Mouse (Mus musculus): ENCODE measurements around the gene Vegfb. TPM values are rescaled to one million over a fixed set of nuclear protein-coding genes. Genes with fewer than 3 reads are reported as not detected.
A peak's percentile ranks its signal among the peaks of the same experiment; 100 is the strongest.

The Vegfb gene
- polyA plus RNA-seq, 1 experiment from 2014 or later = 23.2 TPM

DNA sequence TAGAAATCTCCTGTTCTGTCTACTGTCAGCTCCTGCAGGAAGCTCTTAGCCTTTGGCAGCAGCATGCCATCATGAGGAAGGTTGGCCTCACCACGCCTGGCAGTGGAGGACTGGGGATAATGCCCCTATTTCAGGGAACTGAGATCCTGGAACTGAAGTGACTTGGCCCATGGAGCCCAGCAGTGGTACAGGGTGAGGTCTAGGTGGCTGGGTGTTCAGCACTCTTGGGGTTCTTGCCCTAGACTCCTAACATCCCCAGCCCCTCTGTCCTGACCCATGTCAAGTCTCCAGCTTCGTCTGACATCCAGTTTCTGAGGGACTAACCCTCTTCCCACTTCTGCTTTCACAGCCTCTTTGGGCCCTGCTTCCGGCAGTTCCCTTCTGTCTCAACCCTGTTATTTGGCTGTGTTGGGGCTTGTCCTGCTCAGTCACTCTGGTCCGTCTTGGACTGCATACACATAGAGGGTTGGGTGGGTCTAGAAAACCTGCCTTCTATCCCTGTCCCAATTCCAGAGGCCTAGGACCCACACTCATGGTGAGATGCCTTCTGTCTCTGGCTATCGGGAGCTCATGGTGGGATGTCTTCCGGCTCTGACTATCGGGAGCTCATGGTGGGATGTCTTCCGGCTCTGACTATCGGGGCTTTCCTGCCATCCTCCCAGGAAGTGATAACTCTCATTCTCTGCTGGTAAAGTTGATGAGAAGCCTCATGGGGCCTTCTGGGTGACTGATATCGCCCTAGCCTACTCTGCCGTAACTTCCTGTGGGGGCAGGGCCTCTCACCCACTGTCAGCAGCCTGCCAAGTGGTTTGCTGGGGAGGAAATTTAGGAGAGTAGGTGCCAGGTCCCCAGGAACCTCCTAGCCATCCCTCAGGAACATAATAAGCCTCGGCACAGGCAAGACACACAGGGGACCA, 30.3 kb upstream of the Vegfb start:
- H3K27ac ChIP-seq (ENCODE audit: low read depth, low read length) = peak overlapping the region; percentile 15; the same call in 1 of the 2 replicates
- no peak overlapping the region for H3K9ac ChIP-seq (ENCODE audit: low read depth, low read length)
- TF ChIP-seq CTCF (IDR thresholded peaks at IDR 0.05; ENCODE audit: low read depth) = no peak
- H3K4me2 ChIP-seq (replicated peaks; ENCODE audit: low read depth) = peak overlapping the region; percentile 17; the same call in 1 of the 2 replicates
- no peak overlapping the region for H3K4me3 ChIP-seq (ENCODE audit: low read depth, low read length)
- no peak for ATAC-seq
- no peaks in the 10 kb centered on the region for H3K4me1 ChIP-seq (replicated peaks; ENCODE audit: control insufficient read depth, insufficient read depth, low read length)
- no peaks in the 10 kb centered on the region for H3K9me3 ChIP-seq (ENCODE audit: control insufficient read depth)
- peaks cover 32% of the 10 kb centered on the region for H3K36me3 ChIP-seq (ENCODE audit: control insufficient read depth, insufficient read depth)
- 77% methylated on average over 12 of the region's 12 CpGs for WGBS
- H3K27me3 ChIP-seq (replicated peaks; ENCODE audit: control insufficient read depth, insufficient read depth, low read length) = no peaks in the 10 kb centered on the region

DNA sequence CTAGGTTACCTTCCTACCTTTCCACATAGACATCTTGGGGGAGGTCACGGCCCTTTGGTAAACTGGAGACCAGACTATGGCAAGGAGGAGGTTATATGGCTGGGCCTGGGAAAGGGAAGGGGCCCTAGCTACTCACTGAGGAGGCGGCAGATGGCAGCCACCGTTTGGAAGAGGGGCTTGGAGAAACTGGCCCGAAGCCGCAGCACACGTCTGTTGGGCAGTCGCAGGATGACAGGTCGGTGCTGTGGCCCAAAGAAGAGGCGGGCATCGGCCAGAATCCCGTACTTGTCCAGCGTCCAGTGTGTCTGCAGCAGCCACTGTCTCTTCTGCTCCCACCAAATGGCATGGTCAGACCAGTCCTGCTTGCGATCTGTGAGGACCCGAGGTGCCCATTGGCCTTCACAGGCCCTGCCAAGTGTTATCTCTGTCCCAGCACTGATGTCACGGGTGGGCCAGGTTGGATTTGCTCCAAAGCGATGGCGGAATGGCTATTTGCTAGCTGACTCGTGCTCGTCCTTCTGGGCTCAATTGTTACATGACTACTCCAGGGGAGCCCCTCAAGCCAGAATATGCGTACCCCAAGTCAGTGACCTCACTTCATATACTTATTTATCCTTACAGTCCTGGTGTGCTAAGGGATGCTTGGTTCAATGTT, 27.2 kb upstream of the Vegfb start:
- Histone ChIP-seq H3K36me3 (ENCODE audit: control insufficient read depth, insufficient read depth) (0 out of 2 replicates have a peak, but pooled peaks cover 8% of the 10 kb centered on the region), H3K27ac (ENCODE audit: low read depth, low read length) (no peak overlapping the region), H3K9ac (ENCODE audit: low read depth, low read length) (no peak overlapping the region), H3K9me3 (ENCODE audit: control insufficient read depth) (no peaks in the 10 kb centered on the region), H3K27me3 (replicated peaks; ENCODE audit: control insufficient read depth, insufficient read depth, low read length) (no peaks in the 10 kb centered on the region), H3K4me3 (ENCODE audit: low read depth, low read length) (no peak overlapping the region), H3K4me1 (replicated peaks; ENCODE audit: control insufficient read depth, insufficient read depth, low read length) (no peaks in the 10 kb centered on the region), H3K4me2 (replicated peaks; ENCODE audit: low read depth) (no peak overlapping the region)
- 91% methylated on average over 20 of the region's 20 CpGs for WGBS
- TF ChIP-seq CTCF (IDR thresholded peaks at IDR 0.05; ENCODE audit: low read depth) = no peak
- ATAC-seq = no peak

DNA sequence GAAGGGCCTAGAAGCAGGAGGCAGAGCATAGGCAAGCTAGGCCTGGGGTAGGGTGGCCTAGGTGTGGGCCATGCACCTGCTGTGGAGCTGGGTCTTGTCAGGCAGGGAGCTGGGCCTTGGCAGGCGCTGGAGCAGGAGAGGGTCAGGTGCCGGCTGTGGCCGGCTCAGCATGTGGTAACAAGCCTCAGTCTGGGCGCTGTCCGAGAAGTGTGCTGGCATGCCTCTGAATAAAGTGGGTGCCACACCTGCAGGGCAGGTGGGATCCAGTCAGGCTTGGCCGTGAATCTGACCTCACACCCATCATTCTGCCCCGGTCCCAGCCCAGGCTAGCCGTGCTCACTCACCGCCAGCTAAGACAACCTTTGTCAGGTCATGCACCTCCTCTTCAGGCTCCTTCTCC, 26.5 kb upstream of the Vegfb start:
- no peak for ATAC-seq
- 89% methylated on average over 9 of the region's 9 CpGs for WGBS
- TF ChIP-seq CTCF (IDR thresholded peaks at IDR 0.05; ENCODE audit: low read depth) = no peak

DNA sequence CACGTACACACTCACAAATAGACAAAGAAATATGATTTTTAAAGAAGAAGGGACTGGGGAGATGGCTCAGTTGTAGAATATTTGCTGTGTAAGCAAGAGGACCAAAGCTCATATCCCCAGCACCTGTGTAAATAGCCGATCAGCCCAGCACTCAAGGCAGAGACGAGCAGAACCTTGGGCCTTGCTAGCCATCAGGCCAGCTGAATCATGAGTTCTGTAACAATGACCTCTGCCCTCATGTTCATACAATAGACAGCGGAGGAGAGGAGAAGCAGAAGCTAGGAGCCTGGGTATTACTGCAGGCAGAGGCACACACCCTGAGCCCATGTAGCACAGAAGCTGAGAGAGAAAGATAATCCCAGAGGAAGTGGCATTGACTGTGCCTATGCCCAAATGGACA, 25.0 kb upstream of the Vegfb start:
- H3K4me2 ChIP-seq (replicated peaks; ENCODE audit: low read depth) = no peak overlapping the region
- 0 out of 2 replicates have a peak, but pooled peaks have one; percentile 44 for ATAC-seq
- no peaks in the 10 kb centered on the region for H3K9me3 ChIP-seq (ENCODE audit: control insufficient read depth)
- TF ChIP-seq CTCF (IDR thresholded peaks at IDR 0.05; ENCODE audit: low read depth) = no peak
- no peaks in the 10 kb centered on the region for H3K27me3 ChIP-seq (replicated peaks; ENCODE audit: control insufficient read depth, insufficient read depth, low read length)
- H3K27ac ChIP-seq (ENCODE audit: low read depth, low read length) = no peak overlapping the region
- no peaks in the 10 kb centered on the region for H3K4me1 ChIP-seq (replicated peaks; ENCODE audit: control insufficient read depth, insufficient read depth, low read length)
- no peak overlapping the region for H3K9ac ChIP-seq (ENCODE audit: low read depth, low read length)
- no peak overlapping the region for H3K4me3 ChIP-seq (ENCODE audit: low read depth, low read length)
- 0 out of 2 replicates have a peak, but pooled peaks cover 8% of the 10 kb centered on the region for H3K36me3 ChIP-seq (ENCODE audit: control insufficient read depth, insufficient read depth)
- WGBS = 48% methylated on average over 4 of the region's 4 CpGs

More for the DNA sequence above, 26.5 kb upstream of the Vegfb start:
- no peak overlapping the region for H3K9ac ChIP-seq (ENCODE audit: low read depth, low read length)
- no peaks in the 10 kb centered on the region for H3K27me3 ChIP-seq (replicated peaks; ENCODE audit: control insufficient read depth, insufficient read depth, low read length)
- H3K4me1 ChIP-seq (replicated peaks; ENCODE audit: control insufficient read depth, insufficient read depth, low read length) = no peaks in the 10 kb centered on the region
- H3K9me3 ChIP-seq (ENCODE audit: control insufficient read depth) = no peaks in the 10 kb centered on the region
- H3K4me3 ChIP-seq (ENCODE audit: low read depth, low read length) = no peak overlapping the region
- no peak overlapping the region for H3K4me2 ChIP-seq (replicated peaks; ENCODE audit: low read depth)
- H3K36me3 ChIP-seq (ENCODE audit: control insufficient read depth, insufficient read depth) = 0 out of 2 replicates have a peak, but pooled peaks cover 8% of the 10 kb centered on the region
- no peak overlapping the region for H3K27ac ChIP-seq (ENCODE audit: low read depth, low read length)

DNA sequence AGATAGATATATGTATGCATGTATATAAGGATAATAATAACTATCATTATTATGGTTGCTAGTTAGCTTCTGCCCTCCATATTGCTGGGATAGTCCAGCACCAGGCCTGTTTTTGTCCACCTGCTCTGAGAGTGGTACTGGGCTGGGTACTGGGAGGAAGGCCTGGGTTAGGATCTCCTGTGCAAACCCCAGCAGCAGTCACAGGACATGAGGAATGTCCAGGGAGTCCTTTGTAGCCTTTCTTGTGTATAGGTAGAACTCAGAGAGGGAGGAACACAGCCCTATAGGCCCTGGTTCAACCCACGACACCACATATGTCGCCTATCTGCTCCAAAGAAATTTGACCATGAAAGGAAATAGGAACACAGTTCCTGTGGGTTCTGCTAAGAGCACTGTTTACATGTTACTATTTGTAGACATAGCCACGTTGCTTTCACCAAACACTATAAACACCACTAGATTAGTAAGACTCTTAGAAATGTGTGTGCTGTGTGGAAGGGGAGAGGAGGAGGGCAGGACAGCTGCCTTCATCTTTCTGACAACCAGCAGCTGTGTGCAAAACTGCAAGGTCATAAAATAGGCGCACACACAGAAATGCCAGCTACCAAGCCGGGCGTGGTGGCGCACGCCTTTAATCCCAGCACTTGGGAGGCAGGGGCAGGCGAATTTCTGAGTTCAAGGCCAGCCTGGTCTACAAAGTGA, 19.6 kb upstream of the Vegfb start:
- H3K4me1 ChIP-seq (replicated peaks; ENCODE audit: control insufficient read depth, insufficient read depth, low read length) = no peaks in the 10 kb centered on the region
- 61% methylated on average over 9 of the region's 9 CpGs for WGBS
- ATAC-seq = no peak; the same call in 1 of the 2 replicates

More for the DNA sequence above, 19.6 kb upstream of the Vegfb start:
- Histone ChIP-seq H3K27ac (ENCODE audit: low read depth, low read length) (peak overlapping the region; percentile 46; the same call in 1 of the 2 replicates), H3K9ac (ENCODE audit: low read depth, low read length) (no peak overlapping the region), H3K4me2 (replicated peaks; ENCODE audit: low read depth) (no peak overlapping the region), H3K4me3 (ENCODE audit: low read depth, low read length) (no peak overlapping the region), H3K27me3 (replicated peaks; ENCODE audit: control insufficient read depth, insufficient read depth, low read length) (no peaks in the 10 kb centered on the region), H3K36me3 (ENCODE audit: control insufficient read depth, insufficient read depth) (no peaks in the 10 kb centered on the region), H3K9me3 (ENCODE audit: control insufficient read depth) (no peaks in the 10 kb centered on the region)
- no peak for TF ChIP-seq CTCF (IDR thresholded peaks at IDR 0.05; ENCODE audit: low read depth)
